Mouse (Mus musculus) kidney, postnatal 36 days (tissue): ENCODE measurements around the gene Ripk4.

Source experiments
- DNase-seq, 2 experiments: peaks; one replicate each; pipeline ENCODE4 v3.0.0; 2021 to 2022; ENCODE audit warnings: mixed read lengths in 2 of 2

The Ripk4 gene

DNA sequence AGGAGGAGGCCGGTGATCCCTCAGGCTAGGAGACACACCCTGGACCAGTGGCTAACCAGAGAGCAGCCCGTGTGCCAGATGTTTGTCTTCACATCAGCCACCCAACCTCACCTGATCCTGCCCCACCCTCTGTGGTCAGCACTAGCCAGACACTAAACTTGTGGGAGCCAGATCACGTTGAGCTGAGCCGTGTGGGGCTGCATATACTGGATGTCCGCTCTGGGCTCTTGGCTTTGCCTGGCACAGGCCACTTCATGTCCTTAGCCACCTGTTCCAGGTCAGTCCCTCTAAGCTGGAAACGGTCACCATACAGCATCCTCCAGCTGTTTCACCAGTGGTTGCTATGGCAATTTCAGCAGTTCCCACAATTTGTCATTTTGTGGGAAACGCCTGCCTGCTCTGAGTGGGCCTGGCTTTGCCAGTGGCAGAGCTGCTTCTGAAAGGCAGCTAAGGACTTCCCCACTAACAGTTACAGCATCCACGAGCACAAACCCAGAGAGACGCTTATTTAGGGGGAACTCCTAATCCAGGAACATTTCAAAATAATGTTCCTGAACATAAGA, 28.7 kb downstream of the Ripk4 start:
- no peak for DNase-seq

DNA sequence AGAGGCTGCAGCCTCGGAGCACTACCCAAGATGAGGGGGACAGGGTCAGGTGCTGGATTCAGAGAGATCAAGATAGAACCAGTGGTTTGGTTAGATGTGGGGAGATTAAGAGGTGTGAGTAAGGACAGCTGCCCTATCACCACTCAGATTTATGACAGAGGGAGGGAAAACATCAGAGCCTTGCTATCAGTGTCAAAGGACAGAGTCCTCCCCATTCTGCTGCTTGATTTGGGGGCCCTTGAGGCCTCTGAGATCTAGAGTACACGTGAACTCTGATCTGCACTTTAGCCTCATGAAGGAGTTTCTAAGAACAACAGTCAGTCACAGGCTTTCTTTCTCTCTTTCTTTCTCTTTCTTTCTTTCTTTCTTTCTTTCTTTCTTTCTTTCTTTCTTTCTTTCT, 30.0 kb downstream of the Ripk4 start:
- DNase-seq, result no peak

DNA sequence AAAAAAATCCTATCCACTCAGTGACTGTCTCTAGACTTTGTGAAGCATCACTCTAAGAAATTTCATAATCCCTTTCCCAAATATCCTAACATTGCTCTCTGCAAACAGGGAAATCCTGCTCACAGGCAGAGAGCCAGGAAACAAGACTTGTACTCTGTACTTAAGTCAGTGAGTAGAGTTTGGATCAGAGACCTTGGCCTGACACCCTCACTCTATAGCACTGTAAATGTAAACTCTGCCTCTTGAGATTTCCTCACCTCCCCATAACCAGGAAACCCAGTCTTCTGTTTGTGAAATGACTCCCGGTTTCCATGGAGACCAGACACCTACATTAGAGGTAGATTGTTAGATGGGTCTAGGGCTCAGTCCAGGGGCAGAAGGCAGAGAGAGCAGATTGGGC, 33.3 kb downstream of the Ripk4 start:
- no peak for DNase-seq

DNA sequence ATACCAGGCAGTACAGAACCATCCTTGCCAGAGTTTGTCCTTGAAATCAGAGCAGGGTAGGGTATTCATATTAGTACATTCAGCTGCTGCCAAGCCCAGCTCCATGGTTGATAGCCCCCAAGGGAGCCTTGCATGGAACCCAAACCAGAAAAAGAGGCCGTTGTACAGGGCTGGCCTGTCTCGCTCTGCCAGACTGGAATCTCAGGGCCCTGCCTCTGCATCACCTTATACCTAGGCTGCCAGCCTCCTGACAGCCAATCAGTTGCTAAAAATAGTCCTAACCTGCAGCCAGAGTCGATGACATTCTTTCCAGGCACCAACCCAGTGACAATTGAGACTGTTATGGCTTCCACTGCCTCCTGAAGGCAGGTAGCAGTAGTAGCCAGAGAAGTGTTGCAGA, 37.2 kb downstream of the Ripk4 start:
- peak; percentile 23 to 31 for DNase-seq

GRCm38 (mm10) chr16:97720093-97720492, 43.5 kb downstream of the Ripk4 start:
- DNase-seq, result no peak

GRCm38 (mm10) chr16:97719392-97719983, 44.1 kb downstream of the Ripk4 start:
- DNase-seq, result no peak

- no peak for DNase-seq
These were observed 47.0 kb downstream of the Ripk4 start for GRCm38 (mm10) chr16:97716567-97716966.

DNA sequence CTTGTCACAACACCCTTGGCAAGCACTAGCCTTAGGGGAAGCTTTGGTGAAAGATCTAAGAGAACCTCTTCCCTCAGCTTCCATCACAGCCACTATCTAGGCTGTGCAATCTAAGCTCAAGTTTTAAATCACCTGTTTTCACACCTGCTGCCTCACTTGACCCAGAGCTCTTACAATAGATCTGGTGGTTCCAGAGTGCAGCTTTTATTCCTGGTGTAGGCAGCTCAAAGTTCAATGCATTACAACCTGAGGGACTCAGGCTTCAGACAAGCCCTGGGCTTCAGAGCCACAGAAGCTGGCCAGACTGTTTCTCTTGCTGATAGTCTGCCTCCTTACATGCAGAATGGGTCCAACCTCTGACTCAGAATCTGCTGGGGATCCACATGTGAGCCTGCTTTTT, 51.5 kb downstream of the Ripk4 start:
- no peak for DNase-seq

GRCm38 (mm10) chr16:97701871-97702270, 61.7 kb downstream of the Ripk4 start:
- DNase-seq, result no peak

DNA sequence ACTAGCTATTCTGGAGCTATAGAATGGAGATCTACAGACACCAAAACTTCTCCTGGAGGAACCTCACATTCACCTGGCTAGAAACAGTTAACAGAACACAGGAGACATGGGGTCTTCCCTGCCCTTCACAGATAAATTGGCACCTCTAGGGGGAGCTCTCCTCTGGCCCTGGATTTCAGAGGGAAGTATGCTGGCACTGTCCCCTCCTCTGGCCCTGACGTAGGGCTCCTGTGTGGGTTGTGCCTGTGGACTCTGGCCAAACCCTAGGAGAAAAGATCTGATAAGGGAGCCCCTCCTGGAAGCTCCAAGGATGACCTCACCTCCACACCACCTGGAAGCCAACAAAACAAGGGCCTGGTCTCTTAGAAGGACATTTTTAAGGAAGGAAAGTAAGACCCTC, 65.8 kb downstream of the Ripk4 start:
- peak; percentile 8 to 34 for DNase-seq

DNA sequence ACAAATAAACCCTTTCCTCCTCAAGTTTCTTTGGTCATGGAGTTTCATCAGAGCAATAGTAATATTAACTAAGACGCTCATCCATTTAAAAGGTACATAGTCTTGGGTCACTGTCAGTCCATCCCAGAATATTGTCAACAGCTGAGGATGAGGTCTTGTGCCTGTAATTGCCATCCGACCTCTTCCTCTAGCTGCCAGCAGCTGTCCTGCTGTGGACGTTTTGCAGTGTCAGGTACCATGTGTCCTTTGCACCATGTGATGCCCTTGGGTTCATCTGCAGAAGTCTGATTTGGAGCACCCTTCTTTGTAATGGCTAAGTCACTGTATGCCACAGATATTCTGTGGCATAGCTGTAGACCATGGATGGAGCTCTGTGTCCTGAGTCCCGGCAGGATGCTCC, 67.9 kb downstream of the Ripk4 start:
- no peak for DNase-seq
